Mouse (Mus musculus) bone marrow macrophage, adult 2 months (primary cell): ENCODE data around the gene Ak8.

ENCODE experiments used
- CTCF ChIP-seq: IDR thresholded peaks from 2 replicates; pipeline ENCODE4 v1.5.1; 2012; ENCODE audit warnings: low read depth, mild to moderate bottlenecking, low read length, moderate library complexity
- POLR2A ChIP-seq: IDR thresholded peaks from 2 replicates; pipeline ENCODE4 v1.6.1; 2012; ENCODE audit warnings: mild to moderate bottlenecking, low read depth, low read length, borderline replicate concordance

GRCm38 (mm10) chr2:28842042-28842441 is 142.1 kb downstream of the Ak8 start:
- TF ChIP-seq POLR2A (no peak), CTCF (no peak)
